Mouse (Mus musculus) B cell, adult 2 months (primary cell): Measurements from ENCODE around the gene Odaph.

ENCODE experiments used
- DNase-seq, 2 experiments: peaks; one replicate each; pipeline ENCODE4 v3.0.0; 2022

Gene Odaph

DNA sequence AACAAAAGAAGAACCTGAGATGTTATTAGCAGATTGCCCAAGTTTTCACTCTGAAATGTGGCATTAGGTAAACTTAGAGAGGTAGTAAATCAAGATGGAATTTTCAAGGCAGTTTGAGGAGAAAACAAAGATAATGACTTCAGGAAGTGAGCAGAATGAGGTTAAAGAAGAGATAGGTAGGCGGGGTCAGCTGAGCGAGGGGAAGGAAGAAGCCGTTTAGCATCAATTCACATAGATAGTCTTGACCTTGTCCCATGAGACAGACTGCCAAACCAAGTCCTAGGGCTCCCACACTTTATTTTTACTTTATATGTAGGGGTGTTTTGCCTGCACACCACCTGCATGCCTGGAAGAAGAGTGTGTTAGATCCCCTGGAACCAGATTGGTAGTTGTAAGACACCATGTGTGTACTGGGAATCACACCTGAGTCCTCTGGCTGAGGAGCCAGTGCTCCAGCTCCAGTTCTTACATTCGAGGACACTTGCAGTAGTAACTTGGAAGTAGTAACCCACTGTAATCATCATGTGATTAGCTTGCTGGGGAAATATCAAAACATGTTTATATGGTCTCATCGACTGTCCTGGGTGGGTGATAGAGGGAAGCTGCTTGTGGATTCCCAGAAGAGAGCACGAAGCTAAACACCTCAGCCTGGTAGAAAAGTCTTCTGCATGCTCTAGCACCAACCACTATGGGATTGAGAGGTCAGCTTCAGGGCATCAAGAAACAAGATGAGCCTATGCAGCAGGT is 4.1 kb downstream of the Odaph start:
- peak; percentile 33 to 41 for DNase-seq

DNA sequence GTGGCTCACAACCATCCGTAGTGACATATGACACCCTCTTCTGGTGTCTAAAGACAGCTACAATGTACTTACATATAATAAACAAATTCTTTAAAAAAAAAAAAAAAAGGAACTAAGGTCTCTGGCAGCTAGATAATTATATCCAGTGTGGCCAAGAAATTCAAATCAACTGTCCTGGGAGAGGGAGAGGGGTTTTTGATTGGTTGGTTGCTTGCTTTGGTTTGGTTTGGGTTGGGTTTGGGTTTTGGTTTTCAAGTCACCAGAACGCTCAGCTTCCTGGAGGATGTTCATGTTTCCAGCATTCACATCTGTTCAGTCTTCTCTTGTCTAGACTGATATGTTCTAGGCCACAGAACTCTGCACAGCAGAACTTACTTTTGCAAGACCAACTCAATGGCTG is 5.8 kb downstream of the Odaph start:
- DNase-seq = peak in 1 of 2 experiments; percentile 7

DNA sequence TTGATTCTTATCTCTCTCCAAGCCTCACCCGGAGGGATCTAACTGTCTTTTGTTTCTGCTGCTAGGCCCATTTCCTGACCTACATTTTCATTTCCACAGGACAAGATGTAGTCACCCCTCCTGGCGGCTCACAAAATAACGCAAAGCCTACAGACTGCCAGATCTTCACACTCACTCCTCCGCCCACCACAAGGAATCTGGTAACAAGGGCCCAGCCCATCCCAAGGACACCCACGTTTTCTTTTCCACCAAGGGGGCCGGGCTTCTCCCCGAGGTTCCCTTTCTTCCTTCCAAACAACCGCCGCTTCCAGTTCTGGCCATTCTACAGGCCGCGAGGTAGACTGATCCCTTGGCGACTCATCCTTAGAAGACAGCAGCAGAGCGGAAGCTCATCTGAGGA is 7.3 kb downstream of the Odaph start:
- DNase-seq = no peak

DNA sequence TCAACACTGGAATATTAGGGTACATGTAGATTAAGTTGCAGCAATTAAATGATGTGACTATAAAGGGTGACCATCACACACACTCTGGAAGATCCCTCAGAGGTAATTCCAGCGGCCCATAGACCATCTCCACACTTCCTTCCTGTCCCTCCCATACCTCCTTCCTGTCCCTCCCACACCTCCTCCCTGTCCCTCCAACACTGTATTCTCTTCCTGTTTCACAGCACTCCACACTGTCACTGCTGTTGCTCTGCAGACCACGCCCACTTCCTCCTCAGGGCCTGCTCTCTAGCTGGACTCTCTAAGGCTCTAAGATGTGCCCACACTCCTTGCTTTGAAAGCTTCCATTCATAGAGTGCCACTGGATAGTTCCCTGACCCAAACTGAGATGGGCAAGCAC is 13.5 kb downstream of the Odaph start:
- DNase-seq = peak; percentile 58 to 63

DNA sequence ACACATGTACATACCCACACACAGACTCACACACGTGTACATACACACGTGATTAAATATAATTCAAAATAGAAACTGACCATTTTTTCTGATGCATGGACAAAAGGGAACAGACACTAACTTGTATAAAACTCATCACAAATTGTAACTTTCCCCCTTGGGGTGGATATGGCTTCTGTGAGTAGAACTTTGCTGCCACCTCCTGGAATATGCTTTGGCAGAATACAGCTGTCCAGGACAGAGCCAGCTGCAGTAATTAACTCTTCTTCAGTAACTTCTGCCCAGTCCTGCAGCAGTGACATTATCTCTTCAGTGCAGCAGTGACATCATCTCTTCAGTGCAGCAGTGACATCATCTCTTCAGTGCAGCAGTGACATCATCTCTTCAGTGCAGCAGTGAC is 15.7 kb downstream of the Odaph start:
- DNase-seq = peak; percentile 80 to 83

DNA sequence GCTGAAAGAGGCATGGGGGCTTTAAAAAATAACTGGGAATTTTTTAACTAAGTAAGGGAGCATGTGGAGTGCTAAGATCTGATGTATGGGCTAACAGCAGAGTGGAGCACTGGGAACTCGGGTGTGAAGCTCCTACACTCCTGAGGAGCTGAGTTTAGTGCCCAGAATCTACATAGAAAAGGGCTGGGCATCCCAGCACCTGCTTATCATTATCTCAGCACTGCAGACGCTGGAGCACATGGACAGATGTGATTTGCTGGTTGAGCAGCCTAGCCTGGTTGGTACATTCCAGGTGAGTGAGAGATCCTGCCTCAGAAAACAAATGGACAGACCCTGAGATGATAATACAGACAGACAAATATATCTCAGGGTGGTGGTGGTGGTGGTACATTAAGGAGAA is 22.6 kb downstream of the Odaph start:
- DNase-seq = no peak

DNA sequence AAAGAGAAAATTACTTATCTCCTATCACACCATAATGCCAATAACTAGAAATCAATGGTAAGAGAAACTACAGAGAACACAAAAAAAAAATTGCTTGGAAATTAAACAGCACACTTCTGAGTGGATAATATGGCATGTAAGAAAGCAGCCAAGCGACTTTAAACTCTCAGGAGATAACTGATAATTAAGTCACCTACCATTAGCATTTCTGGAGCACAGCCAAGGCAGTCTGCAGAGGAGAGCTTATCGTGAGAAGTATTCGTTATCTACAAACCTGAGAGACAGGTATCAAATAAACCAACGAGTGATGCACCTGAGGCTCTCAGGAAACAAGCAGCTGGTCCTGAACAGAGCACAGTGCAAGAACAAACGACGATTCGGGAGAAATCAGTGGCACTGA is 24.5 kb downstream of the Odaph start:
- no peak for DNase-seq

DNA sequence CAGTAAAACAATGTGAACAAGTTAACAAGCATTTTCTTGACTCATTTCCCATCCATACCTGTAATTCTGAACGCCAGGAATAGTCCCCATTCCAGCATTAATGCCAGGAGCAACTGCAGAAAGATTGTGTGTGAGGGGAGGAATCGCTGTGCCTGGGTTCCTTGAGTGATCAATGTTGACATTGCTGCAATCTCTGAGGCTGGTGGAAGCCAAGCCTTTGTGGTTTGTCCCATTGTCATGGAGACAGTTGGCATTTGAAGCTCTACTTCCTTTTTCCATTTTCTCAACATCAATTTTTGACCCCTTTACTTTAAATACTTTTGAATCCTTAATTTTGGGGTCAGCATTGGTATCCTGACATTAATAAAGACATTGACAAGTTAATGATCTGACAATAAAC is 32.7 kb downstream of the Odaph start:
- DNase-seq = no peak

DNA sequence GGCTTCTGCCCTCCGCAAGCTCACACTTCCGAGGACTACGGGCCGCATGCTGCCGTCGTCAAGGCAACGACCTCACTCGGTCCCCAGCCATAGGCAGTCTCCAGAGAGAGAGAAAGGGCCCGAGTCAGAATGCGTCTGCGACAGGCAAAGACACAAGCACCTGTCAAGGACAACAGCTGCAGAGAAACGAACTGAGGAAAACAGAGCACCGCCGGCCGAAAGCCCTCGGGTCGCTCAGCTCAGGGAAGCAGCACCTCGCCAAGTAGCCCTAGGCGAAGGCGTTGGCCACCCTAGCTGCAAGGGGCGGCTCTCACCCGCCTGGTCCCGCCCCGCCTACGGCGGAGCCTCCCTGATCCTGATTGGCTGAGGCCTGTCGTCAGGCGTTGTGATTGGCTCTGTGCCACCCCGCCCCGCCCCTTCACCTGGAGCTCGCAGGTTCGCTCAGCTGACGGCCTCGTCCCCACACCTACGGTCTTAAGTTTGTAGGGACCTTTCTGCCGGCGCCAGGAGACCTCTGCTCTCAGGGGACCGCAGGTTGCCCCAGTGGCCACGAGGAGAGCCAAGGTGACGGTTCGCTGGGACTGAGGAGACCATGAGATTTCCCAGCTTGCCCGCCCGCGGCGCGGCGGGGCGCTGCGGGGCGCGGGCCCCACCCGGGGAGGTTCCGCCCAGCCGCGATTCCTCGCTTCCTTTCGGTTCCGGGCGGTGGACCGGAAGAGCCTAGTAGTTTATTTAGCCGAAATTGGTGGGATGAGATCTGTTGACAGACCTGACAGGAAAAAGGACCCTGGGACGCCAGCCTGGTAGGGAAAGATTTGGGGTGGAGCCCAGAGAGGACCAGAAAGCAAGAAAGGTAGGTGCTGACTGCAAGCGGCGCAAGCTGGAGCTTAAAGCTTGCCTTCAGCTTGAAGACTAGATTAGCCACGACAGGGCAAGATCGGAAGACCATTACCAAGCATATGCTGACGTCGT is 55.4 kb downstream of the Odaph start:
- peak; percentile 97 for DNase-seq

DNA sequence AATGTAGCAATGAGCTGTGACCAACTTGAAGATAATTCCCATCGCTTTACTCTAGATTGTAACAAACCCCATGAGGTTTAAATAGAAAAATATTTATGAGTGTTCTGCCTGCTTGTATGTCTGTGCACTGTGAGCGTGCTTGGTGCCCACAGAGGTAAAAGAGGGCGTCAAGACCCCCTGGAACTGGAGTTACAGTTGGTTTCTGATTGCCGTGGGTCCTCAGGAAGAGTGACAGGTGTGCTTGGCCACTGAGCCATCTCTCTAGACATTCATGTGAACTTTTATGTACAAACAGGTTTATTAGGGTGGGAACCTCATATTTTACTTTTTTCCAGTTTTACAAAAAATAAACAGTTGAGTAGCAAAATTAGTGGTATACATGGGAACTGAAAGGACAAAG is 56.5 kb downstream of the Odaph start, which contains the start of gene Cdkl2:
Gene Cdkl2 (minus strand): TSS at position 101 of the 400 bp plus-strand sequence.
- DNase-seq = no peak
